Mouse (Mus musculus) testis, postnatal 10 days (tissue): ENCODE measurements around the gene Abca5.
"Not testable (repeated sequence)": the region's sequence is repeated elsewhere in the genome, so short reads cannot be mapped to it uniquely, and the experiment has no call there.

Source experiments
- DNase-seq: peaks from one replicate; pipeline ENCODE4 v3.0.0; 2021; ENCODE audit warnings: low spot score

Abca5 gene

GRCm38 (mm10) chr11:110337289-110338245 is at the start of gene Abca5:
Abca5 (minus strand) TSS chr11:110337716.
- DNase-seq, result peak; percentile 97

DNA sequence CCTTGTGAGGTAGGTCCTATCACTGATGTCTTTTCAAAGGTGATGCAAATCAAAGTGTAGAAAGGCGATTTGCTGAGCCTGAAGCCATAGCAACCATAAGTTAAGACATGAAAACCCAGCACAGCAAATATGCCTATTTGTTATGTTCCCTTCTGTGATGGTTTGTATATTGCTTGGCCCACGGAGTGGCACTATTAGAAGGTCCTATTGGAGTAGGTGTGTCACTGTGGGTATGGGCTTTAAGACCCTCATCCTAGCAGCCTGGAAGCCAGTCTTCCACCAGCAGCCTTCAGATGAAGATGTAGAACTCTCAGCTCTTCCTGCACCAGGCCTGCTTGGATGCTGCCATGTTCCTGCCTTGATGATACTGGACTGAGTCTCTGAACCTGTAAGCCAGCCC is 48.0 kb upstream of the Abca5 start:
- DNase-seq, result no peak

- no peak for DNase-seq
Measured at GRCm38 (mm10) chr11:110380310-110380668, 42.8 kb upstream of the Abca5 start.

- DNase-seq, result peak; percentile 47
Measured at GRCm38 (mm10) chr11:110379661-110380309, 42.3 kb upstream of the Abca5 start.

- no peak for DNase-seq
Measured at GRCm38 (mm10) chr11:110374036-110374435, 36.5 kb upstream of the Abca5 start.

GRCm38 (mm10) chr11:110372266-110372954 is 34.9 kb upstream of the Abca5 start:
- no peak for DNase-seq

GRCm38 (mm10) chr11:110371827-110372226 is 34.3 kb upstream of the Abca5 start:
- DNase-seq, result no peak

- no peak for DNase-seq
Measured at GRCm38 (mm10) chr11:110369312-110370019, 31.9 kb upstream of the Abca5 start.

DNA sequence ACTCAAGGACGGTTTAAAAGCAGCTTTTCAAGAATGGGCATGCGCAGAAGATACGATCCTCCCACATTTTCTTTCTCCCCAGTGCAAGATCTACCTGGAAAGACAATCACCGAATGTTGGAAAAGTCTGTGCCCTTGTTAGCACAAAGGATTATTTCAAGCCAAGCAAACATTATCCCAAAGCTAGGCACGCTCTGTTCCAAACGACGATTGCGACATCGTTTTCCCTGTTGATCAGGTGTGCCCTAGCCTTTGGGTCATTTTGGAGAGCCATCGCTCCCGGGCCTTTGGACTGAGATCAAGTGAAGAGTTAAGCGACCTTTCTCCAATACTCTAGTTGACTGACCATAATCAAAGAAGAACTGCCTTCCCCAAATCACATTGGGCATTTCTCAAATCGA is 30.1 kb upstream of the Abca5 start:
- DNase-seq, result no peak

DNA sequence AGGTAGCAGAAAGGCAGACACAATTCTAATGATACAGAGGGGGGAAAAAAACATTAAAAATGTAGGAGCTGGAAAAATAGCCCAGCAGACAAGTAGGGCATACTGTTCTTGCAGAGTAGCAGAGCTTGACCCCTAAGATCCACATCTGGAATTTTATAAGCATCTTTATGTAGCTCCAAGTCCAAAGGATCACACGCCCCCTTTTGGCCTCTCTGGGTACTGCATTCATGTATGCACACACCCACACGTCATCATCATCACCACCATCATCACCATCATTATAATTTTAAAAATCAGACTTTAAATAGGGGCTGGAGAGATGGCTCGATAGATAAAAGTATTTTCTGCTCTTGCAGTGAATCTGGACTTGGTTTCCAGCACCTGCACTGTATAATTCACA is 29.4 kb upstream of the Abca5 start:
- DNase-seq, result no peak

- peak; percentile 73 for DNase-seq
Measured at GRCm38 (mm10) chr11:110365016-110365415, 27.5 kb upstream of the Abca5 start.

DNA sequence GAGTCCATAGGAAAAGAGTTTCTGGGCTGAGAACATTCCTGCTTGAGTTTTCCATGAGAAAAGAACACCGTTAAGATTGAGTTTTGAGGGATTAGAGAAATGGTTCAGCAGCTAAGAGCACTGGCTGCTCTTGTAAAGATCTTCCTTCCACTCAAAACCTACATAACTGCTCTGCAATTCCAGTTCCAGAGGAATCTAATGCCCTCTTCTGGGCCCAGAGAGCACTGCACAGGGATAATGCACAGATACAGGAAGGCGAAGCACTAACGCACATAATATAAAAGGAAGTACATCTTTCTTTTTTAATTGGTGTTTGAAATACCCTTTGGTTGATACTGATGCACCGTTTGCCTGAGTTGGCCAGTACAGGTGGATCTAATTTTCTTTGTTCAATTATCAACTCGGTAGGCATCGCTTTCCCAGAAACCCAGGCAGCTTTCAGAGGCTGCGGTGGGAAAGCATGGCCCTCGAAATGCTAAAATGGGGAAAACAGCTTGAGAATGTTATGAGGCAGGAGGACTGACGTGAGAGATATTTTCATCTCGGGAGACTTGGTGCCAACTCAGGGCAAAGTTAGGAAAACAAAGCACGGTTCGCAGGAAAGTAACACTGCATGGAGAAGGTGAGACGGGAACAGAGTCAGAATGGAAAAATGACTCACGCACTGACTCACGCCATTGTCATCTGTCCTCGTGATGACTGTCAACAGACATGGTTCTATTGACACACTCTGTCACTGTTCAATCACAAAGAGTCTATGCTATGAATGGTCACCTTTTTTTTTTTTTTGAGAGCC is 20.4 kb upstream of the Abca5 start:
- DNase-seq, result no peak

GRCm38 (mm10) chr11:110355131-110355530 is 17.6 kb upstream of the Abca5 start:
- not testable (repeated sequence) for DNase-seq

DNA sequence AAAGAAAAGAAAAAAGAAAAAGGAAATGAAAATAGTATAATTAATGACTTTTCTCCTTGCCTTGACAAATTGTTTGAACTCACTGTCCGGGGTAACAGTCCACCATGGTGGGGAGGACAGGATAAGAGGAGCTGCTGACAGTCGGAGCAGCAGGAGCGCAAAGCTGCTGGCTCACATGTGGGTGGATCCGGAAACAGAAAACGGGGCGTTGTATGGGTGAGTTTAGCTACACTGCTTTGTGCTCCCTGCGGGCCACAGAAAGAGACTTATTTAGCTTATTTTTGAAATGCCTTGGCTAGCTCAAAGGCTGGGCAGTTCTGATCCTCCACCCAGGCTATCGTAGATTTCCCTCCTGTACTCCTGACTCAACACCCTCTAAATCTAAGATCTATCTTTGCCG is 16.7 kb upstream of the Abca5 start:
- no peak for DNase-seq

- no peak for DNase-seq
Measured at GRCm38 (mm10) chr11:110348170-110348569, 10.7 kb upstream of the Abca5 start.

- DNase-seq, result no peak
Measured at GRCm38 (mm10) chr11:110347768-110348167, 10.3 kb upstream of the Abca5 start.

- DNase-seq, result peak; percentile 45
Measured at GRCm38 (mm10) chr11:110336814-110337288, 665 bp downstream of the Abca5 start.

DNA sequence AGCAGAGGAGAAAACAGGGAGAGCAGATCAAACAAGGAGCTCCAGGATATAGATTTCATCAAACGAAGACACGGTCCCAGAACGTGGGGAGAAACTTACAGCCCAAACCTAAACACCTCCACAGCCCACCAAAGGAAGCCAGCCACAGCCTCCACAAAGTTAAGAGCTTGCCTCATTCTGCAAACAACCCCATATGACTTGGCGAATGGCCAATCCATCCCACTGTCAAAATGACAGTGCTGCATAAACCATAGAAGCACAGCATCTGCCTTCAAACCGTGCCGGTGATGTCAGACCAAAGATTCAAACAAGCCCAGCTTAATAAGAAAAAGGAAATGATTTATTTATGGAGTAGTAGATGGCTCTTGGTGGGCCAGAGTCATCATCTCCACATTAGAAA is 7.4 kb downstream of the Abca5 start:
- no peak for DNase-seq

DNA sequence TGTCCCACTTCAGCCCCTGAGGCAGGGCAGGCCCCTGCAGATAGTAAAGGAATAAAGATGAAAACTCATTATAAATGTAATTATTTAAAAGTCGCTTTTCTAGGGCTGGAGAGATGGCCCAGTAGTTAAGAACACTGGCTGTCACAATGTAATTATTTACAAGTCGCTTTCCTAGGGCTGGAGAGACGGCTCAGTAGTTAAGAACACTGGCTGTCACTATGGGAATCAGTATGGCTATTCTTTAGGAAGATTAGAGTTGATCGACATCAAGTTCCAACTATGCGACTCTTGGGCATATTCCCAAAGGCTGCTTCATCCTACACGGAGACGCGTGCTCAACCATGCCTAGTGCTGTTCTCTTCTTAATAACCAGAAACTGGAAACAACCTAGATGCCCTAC is 15.2 kb downstream of the Abca5 start:
- no peak for DNase-seq

DNA sequence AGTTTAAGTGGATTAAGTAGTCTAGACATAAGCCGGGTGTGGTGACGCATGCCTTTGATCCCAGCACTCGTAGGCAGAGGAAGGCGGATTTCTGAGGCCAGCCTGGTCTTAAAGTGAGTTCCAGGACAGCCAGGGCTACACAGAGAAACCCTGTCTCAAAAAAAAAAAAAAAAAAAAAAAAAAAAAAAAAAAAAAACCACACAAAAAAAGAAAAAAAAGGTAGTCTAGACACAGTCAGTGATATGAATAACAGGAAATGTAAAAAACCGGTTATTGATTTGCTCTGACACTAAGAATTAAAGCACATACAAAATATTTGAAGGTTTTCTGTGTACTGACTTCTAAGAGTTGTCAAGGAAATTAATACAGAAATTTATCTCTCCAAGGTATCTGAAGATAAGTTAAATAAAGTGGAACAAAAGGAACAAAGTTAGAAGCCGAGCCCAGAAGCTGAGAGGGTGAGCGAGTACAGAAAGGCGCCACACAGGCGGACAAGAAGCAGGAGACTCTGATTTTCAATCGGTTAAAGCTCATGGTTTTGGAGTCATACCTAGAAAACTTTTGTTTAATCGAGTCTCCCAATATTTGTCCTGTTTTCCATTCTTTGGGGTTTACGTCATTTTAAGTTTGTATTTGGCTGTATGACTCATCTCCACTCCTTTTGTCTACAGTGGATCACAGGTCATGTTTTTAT is 30.9 kb downstream of the Abca5 start:
- DNase-seq, result no peak

DNA sequence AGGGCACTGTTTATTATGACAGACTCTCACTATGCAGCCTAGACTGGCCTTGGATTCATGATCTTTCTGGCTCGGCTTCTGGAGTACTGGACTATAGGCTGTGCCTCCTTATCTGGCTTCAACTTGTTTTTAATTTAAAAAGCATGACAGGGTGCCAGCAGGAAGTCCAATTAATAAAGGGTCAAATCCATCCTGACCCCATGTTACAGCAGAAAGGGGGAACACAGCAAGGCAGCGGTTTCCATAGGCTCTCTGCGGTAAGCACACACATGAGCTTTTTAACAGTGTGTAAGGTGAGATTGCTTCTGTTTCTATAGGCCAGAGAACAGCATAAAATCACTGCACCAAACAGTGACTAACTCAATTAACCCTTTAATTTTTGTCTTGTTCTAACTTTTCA is 34.1 kb downstream of the Abca5 start:
- no peak for DNase-seq
